Mouse (Mus musculus) urinary bladder, adult 2 months (tissue): Measurements from ENCODE around the gene Aass. TPM values are rescaled to one million over a fixed set of nuclear protein-coding genes. Genes with fewer than 3 reads are reported as not detected.
"Not testable (repeated sequence)": the region's sequence is repeated elsewhere in the genome, so short reads cannot be mapped to it uniquely, and the experiment has no call there.

Experiments
- DNase-seq: peaks from one replicate; pipeline ENCODE4 v3.0.0; 2022; ENCODE audit warnings: low spot score
- polyA plus RNA-seq: library from polyadenylated mRNA; depleted of rRNA; stranded (reverse); fragments of >200 nt; gene quantifications from 2 replicates; pipeline ENCODE4 v1.2.3, GENCODE M21; 2012; rRNA removed

Aass gene
- polyA plus RNA-seq = 0.37 and 0.41 TPM in 2 replicates

- DNase-seq = no peak
These were observed at the start of gene Aass for GRCm38 (mm10) chr6:23132573-23133181. Gene Aass (minus strand): TSS chr6:23132986.

GRCm38 (mm10) chr6:23180096-23180495, 47.3 kb upstream of the Aass start:
- DNase-seq = no peak

- DNase-seq = not testable (repeated sequence)
These were observed 31.0 kb upstream of the Aass start for GRCm38 (mm10) chr6:23163824-23164223.

GRCm38 (mm10) chr6:23156357-23156756, 23.6 kb upstream of the Aass start:
- not testable (repeated sequence) for DNase-seq

GRCm38 (mm10) chr6:23153112-23153511, 20.3 kb upstream of the Aass start:
- DNase-seq = no peak

GRCm38 (mm10) chr6:23147221-23147620, 14.4 kb upstream of the Aass start:
- DNase-seq = no peak

- DNase-seq = no peak
These were observed 11.2 kb upstream of the Aass start for GRCm38 (mm10) chr6:23143980-23144379.

- DNase-seq = no peak
These were observed 1.8 kb downstream of the Aass start for GRCm38 (mm10) chr6:23131015-23131414.

GRCm38 (mm10) chr6:23129201-23129600, 3.6 kb downstream of the Aass start:
- DNase-seq = no peak

GRCm38 (mm10) chr6:23126706-23127105, 6.1 kb downstream of the Aass start:
- DNase-seq = no peak

- no peak for DNase-seq
These were observed 7.0 kb downstream of the Aass start for GRCm38 (mm10) chr6:23125831-23126230.

GRCm38 (mm10) chr6:23124823-23125222, 8.0 kb downstream of the Aass start:
- no peak for DNase-seq

- no peak for DNase-seq
These were observed 9.9 kb downstream of the Aass start for GRCm38 (mm10) chr6:23122934-23123333.

- DNase-seq = no peak
These were observed 18.0 kb downstream of the Aass start for GRCm38 (mm10) chr6:23114781-23115180.

- DNase-seq = no peak
These were observed 25.7 kb downstream of the Aass start for GRCm38 (mm10) chr6:23107069-23107468.

GRCm38 (mm10) chr6:23106373-23106772, 26.4 kb downstream of the Aass start:
- no peak for DNase-seq

GRCm38 (mm10) chr6:23090346-23091055, 42.3 kb downstream of the Aass start:
- not testable (repeated sequence) for DNase-seq

- DNase-seq = not testable (repeated sequence)
These were observed 43.5 kb downstream of the Aass start for GRCm38 (mm10) chr6:23089292-23089691.

- no peak for DNase-seq
These were observed 48.0 kb downstream of the Aass start for GRCm38 (mm10) chr6:23084587-23085421.

- DNase-seq = no peak
These were observed 52.6 kb downstream of the Aass start for GRCm38 (mm10) chr6:23079991-23080680.

- DNase-seq = no peak
These were observed 54.5 kb downstream of the Aass start for GRCm38 (mm10) chr6:23078273-23078672.

- no peak for DNase-seq
These were observed 56.7 kb downstream of the Aass start for GRCm38 (mm10) chr6:23076060-23076459.
